Mouse (Mus musculus): ENCODE data around the gene Gm14214.

GRCm38 (mm10) chr2:154782856-154783650, 13.2 kb upstream of the Gm14214 start:
- TF ChIP-seq POLR2A (IDR thresholded peaks at IDR 0.05; ENCODE audit: borderline replicate concordance, extremely low read depth, low read depth, low read length), result no peak
- no peak for TF ChIP-seq CTCF (IDR thresholded peaks at IDR 0.05; ENCODE audit: insufficient read depth, low read length)
